Mouse (Mus musculus): Measurements from ENCODE around the gene Chek2.

GRCm38 (mm10) chr5:110802809-110803208 is 37.0 kb upstream of the Chek2 start:
- TF ChIP-seq POLR2A (IDR thresholded peaks at IDR 0.05; ENCODE audit: extremely low read depth, insufficient read depth, low read length) (no peak), CTCF (IDR thresholded peaks at IDR 0.05; ENCODE audit: extremely low read depth, insufficient read depth, low read length) (no peak)
